Mouse (Mus musculus) cortical plate, adult 2 months (tissue): ENCODE measurements around the gene Yod1. TPM values are rescaled to one million over a fixed set of nuclear protein-coding genes. Genes with fewer than 3 reads are reported as not detected.

Source experiments
- H3K27ac ChIP-seq: fragments of 200-500 bp; 2 replicates; pipeline ENCODE4 v1.5.1; 2012; ENCODE audit warnings: low read length, control low read depth, inconsistent platforms; ENCODE audit not compliant: insufficient read depth
- H3K4me1 ChIP-seq: fragments of 200-500 bp; 2 replicates; pipeline ENCODE4 v1.6.1; 2011; ENCODE audit warnings: low read length; ENCODE audit not compliant: control insufficient read depth, insufficient read depth
- H3K4me3 ChIP-seq: fragments of 200-500 bp; 2 replicates; pipeline ENCODE4 v1.5.1; 2011; ENCODE audit warnings: mild to moderate bottlenecking, low read length, control low read depth; ENCODE audit not compliant: insufficient read depth
- CTCF ChIP-seq: fragments of 200-500 bp; IDR thresholded peaks from 2 replicates; pipeline ENCODE4 v1.5.1; 2011; ENCODE audit warnings: mild to moderate bottlenecking, control low read depth, low read length; ENCODE audit not compliant: insufficient read depth; ENCODE audit errors: extremely low read depth
- POLR2A ChIP-seq: fragments of 200-500 bp; IDR thresholded peaks from 2 replicates; pipeline ENCODE4 v1.6.1; 2011; ENCODE audit warnings: mild to moderate bottlenecking, low read length, control low read depth; ENCODE audit not compliant: insufficient read depth; ENCODE audit errors: extremely low read depth
- polyA plus RNA-seq: library from polyadenylated mRNA; depleted of rRNA; stranded (reverse); fragments of >200 nt; gene quantifications from 2 replicates; pipeline ENCODE4 v1.2.3, GENCODE M21; 2012; rRNA removed

The Yod1 gene
- polyA plus RNA-seq, 1 experiment = 6.6 TPM

DNA sequence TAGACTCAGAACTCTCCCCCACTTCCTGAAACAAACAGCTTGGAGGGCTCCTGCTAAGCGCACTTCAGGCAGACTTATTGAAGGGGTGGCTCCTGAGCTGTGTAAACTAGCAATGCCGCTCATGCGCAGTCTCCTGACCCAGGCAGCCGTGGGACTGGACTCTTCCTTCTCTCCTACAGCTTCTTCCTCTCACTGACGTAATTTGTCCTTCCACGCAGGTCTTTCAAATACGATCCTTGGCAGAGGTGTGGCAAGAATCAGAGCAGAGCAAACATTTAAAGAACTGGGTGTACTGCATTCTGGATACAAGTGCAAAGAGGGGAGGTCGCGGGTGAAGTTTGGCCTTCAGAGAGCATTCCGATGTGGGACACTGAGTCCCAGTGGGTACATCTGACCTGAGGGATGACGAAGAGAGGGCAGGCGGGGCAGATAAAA is 46.9 kb downstream of the Yod1 start:
- TF ChIP-seq CTCF (no peak), POLR2A (no peak)
- Histone ChIP-seq H3K4me1 (no peaks in the 10 kb centered on the region), H3K4me3 (no peak overlapping the region), H3K27ac (no peak overlapping the region)

DNA sequence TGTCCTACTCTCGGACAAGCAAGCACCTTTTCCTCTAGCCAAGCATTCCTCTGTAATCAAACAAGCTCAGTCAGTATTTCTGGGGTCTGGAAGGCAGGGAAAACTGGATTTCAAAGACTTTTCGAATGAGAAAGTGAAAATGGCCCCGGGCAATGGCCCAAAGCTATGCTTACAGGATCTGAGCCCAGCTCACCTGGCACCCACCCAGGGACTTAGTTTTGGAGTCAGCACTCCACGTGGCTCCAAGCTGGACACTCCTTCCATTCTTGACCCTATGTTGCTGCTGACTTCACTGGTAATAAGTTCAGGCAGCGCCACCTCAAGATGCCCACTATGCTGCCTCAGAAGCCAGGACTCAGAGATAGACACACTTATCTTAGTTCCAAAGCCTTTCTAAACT is 49.9 kb downstream of the Yod1 start:
- TF ChIP-seq POLR2A (no peak), CTCF (no peak)
- Histone ChIP-seq H3K4me3 (no peak overlapping the region), H3K4me1 (no peaks in the 10 kb centered on the region), H3K27ac (no peak overlapping the region)

DNA sequence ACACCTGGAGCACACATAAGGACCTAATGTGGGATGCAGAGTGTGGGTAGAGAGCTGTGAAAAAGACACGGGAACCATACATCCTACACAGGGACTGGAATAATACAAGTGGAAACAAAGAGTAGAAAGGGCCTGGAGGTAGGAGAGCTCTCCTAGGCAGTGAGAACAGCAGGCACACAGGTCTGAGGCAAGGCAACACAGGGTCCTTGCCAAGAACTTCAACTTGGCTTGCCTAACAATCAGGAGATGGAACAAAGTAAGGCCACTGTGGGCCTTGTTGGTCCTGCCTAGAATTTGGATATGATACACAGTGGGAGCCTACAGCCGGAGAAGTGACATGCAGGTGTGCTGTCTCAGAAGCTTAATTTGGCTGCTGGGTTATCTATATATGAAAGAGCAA is 52.8 kb downstream of the Yod1 start:
- no peak for TF ChIP-seq POLR2A
- no peak for TF ChIP-seq CTCF
- H3K27ac ChIP-seq = no peak overlapping the region
- no peaks in the 10 kb centered on the region for H3K4me1 ChIP-seq
- H3K4me3 ChIP-seq = no peak overlapping the region

DNA sequence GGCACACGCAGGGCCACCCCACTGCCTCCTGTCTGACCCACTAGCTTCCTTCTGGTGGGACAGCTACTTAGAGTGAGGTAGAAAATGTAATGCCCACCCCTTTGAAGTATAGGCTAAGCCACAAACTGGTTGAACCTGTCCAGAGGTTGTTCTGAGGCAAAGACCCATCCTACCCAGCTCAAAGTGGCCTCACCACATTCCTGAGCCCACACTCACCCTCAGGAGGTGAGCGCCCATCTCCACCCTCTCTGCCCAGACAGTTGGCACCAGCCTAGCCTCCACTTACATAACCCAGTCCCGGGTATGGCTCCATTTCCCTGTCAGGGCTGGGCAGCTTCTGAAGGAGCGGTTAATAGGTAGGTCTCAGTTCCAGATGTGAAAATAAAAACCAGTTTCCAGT is 53.4 kb downstream of the Yod1 start:
- no peak overlapping the region for H3K27ac ChIP-seq
- H3K4me3 ChIP-seq = no peak overlapping the region
- no peak for TF ChIP-seq CTCF
- no peak for TF ChIP-seq POLR2A
- no peaks in the 10 kb centered on the region for H3K4me1 ChIP-seq

DNA sequence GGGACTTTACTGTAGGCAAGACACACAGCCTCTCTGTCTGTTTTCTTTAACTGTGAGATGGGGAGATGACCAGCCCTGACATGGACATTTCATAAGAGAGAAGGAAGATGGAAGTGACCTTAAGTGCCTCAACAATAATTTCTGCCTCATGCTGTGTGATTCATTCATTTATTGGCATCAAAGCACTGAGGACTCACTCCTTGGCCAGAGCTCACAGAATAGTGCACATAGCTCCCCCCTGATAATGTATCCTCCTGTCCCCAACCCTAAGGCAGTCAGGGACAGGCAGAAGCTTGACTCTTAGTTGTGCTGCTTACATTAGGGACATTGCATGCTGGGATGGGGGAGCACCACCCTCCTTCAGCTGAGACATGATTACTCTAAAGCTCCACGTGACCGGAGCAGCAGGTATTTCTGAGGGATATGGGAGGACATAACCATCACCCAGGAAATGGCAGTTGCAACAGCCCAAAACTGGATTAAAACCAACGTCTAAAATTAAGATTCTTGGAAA is 53.9 kb downstream of the Yod1 start:
- Histone ChIP-seq H3K27ac (no peak overlapping the region), H3K4me3 (no peak overlapping the region), H3K4me1 (no peaks in the 10 kb centered on the region)
- no peak for TF ChIP-seq CTCF
- TF ChIP-seq POLR2A = no peak

Other genes with a start within 250 kb of the Yod1 start
- not detected in 2 replicates for gene Zp3r, start 87.7 kb upstream of the Yod1 start, polyA plus RNA-seq
- 0.06 TPM in 1 of 2 replicates, not detected in the other for gene C4bp, start 55.7 kb upstream of the Yod1 start, polyA plus RNA-seq
- gene Gm29427, start 1.5 kb upstream of the Yod1 start, polyA plus RNA-seq = 0.10 and 0.17 TPM in 2 replicates
- gene Pfkfb2, start 11.9 kb downstream of the Yod1 start, polyA plus RNA-seq = 39.7 and 44.5 TPM in 2 replicates
- 1.8 and 2.4 TPM in 2 replicates for gene AA986860, start 14.6 kb downstream of the Yod1 start, polyA plus RNA-seq
- not detected in 2 replicates for gene Fcamr, start 83.6 kb downstream of the Yod1 start, polyA plus RNA-seq
- 0.08 TPM in 1 of 2 replicates, not detected in the other for gene Pigr, start 109.4 kb downstream of the Yod1 start, polyA plus RNA-seq
- gene Fcmr, start 148.3 kb downstream of the Yod1 start, polyA plus RNA-seq = 0.47 and 0.52 TPM in 2 replicates
- gene Il24, start 170.1 kb downstream of the Yod1 start, polyA plus RNA-seq = not detected in 2 replicates
- gene Il20, start 194.1 kb downstream of the Yod1 start, polyA plus RNA-seq = not detected in 2 replicates
- gene Il19, start 222.8 kb downstream of the Yod1 start, polyA plus RNA-seq = not detected in 2 replicates